ENCODE assay signal across 18 mouse cellular contexts in the genomic region with DNA sequence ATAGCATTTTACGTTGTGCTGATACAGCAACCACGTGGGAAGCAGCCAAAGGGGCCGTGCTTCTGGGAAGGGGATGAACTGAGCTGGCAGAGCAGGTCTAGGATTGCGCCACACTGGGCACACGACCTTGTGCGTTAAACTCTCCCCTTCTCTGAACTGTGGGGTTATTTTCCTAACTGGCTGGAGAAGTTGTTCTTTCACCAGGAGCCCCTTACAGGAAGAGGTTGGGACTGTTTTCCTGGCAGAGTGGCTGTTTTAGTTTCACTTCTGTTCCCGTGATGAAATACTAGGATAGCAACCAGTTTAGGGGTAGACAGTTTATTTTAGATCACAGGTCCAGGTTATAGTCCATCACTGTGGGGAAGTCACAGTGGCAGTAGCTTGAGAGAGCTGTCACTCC. TPM values are rescaled to one million over a fixed set of nuclear protein-coding genes. Genes with fewer than 3 reads are reported as not detected.
A peak's percentile ranks its signal among the peaks of the same experiment; 100 is the strongest.
DNase-seq lines count a peak whose midpoint lies in the region; ATAC-seq and TF ChIP-seq lines count a peak whose summit lies in the region.
"Had no signal": no experiment of that assay in that cellular context is flagged by ENCODE, and none has a peak within 500 bp of the region (broad histone marks: within the 10 kb centered on the region; RNA-seq: fewer than 3 reads in every experiment).

No protein-coding gene starts in this region.

- peaks cover 15% of the 10 kb centered on the region for H3K27me3 ChIP-seq in G1E (ENCODE audit: insufficient read depth, low read length)
- H3K27me3 ChIP-seq: embryonic facial prominence, embryonic 13.5 days; forebrain, embryonic 12.5 days; heart, embryonic 13.5 days; hindbrain, embryonic 13.5 days had no signal

- ATAC-seq in G1E (ENCODE audit: extremely low read depth, insufficient number of reproducible peaks, low FRiP score, poor library complexity, severe bottlenecking) = no peak

- peak overlapping the region; percentile 46; the same call in 1 of the 2 replicates for H3K4me3 ChIP-seq in G1E (ENCODE audit: low read depth, low read length)
- H3K4me3 ChIP-seq in bone marrow, adult 2 months (replicated peaks; ENCODE audit: control insufficient read depth, low read depth, low read length) = no peak overlapping the region
- H3K4me3 ChIP-seq: embryonic facial prominence, embryonic 13.5 days; forebrain, embryonic 12.5 days; heart, embryonic 13.5 days; hindbrain, embryonic 13.5 days; left cerebral cortex, adult 2 months; limb, embryonic 15.5 days had no signal

- no peaks in the 10 kb centered on the region for H3K36me3 ChIP-seq in G1E (replicated peaks)
- H3K36me3 ChIP-seq: embryonic facial prominence, embryonic 13.5 days; forebrain, embryonic 12.5 days; heart, embryonic 13.5 days; hindbrain, embryonic 13.5 days; limb, embryonic 15.5 days had no signal

- no peak for TF ChIP-seq CTCF in G1E (IDR thresholded peaks at IDR 0.05; ENCODE audit: low read depth, low read length)
- no peak for TF ChIP-seq CTCF in bone marrow, adult 2 months (IDR thresholded peaks at IDR 0.05; ENCODE audit: control insufficient read depth, insufficient read depth, low read length)

- 19% methylated on average over 7 of the region's 7 CpGs for WGBS in bone marrow, adult 2 months

- TF ChIP-seq POLR2A in bone marrow, adult 2 months (IDR thresholded peaks at IDR 0.05; ENCODE audit: borderline replicate concordance, control insufficient read depth, low read depth, low read length) = no peak

- H3K27ac ChIP-seq in bone marrow, adult 2 months (ENCODE audit: control insufficient read depth, insufficient read depth, low read depth, low read length, poor library complexity) = peak overlapping the region; percentile 3; the same call in 1 of the 2 replicates
- H3K27ac ChIP-seq: embryonic facial prominence, embryonic 13.5 days; forebrain, embryonic 12.5 days; heart, embryonic 13.5 days; hindbrain, embryonic 13.5 days; left cerebral cortex, adult 2 months; limb, embryonic 15.5 days had no signal

- H3K4me1 ChIP-seq in G1E (ENCODE audit: insufficient read depth, low read depth, low read length) = peaks cover 4% of the 10 kb centered on the region; the same call in 1 of the 2 replicates
- peaks cover 7% of the 10 kb centered on the region; the same call in 1 of the 2 replicates for H3K4me1 ChIP-seq in bone marrow, adult 2 months (ENCODE audit: control insufficient read depth, insufficient read depth, low read length)
- H3K4me1 ChIP-seq: embryonic facial prominence, embryonic 13.5 days; forebrain, embryonic 12.5 days; hindbrain, embryonic 13.5 days; limb, embryonic 15.5 days had no signal

- H3K9me3 ChIP-seq in G1E (replicated peaks) = no peaks in the 10 kb centered on the region
- H3K9me3 ChIP-seq: embryonic facial prominence, embryonic 13.5 days; forebrain, embryonic 12.5 days; heart, embryonic 13.5 days; hindbrain, embryonic 13.5 days; limb, embryonic 15.5 days had no signal

- intact Hi-C loops in heart, postnatal 10 days (cut with DNase I) = no loop called here

- peak; percentile 14 for DNase-seq in kidney, adult 18-20 months
- DNase-seq in kidney, postnatal 10 days = no peak
- DNase-seq in G1E (ENCODE audit: low spot score) = no peak
- peak; percentile 22 for DNase-seq in lung, postnatal 10 days
- no peak for DNase-seq in heart, adult 9 months (ENCODE audit: low spot score in 2 of 2)
- DNase-seq in right cerebral cortex, postnatal 36 days (ENCODE audit: low spot score in 2 of 2) = no peak
- no peak for DNase-seq in heart, postnatal 10 days
- DNase-seq: B cell, adult 2 months; cerebellum, postnatal 36 days; gastrocnemius, postnatal 10 days; spleen, adult 18-20 months had no signal

RNA-seq across cellular contexts. Expression of gene Tubgcp3, which starts 39.6 kb away (rescaled TPM):
- total RNA-seq in G1E (2014; fragmentation: Nextera tagmentation) (61.4 and 67.3 TPM in 2 replicates), G1E (2017) (61.0 and 62.0 TPM in 2 replicates)
- polyA plus RNA-seq in G1E (2012) = 21.3 and 30.0 TPM in 2 replicates
- polyA plus RNA-seq in bone marrow, adult 2 months (2011; ENCODE audit: insufficient read depth, insufficient read length, low replicate concordance, missing spikeins) = 45.6 and 65.8 TPM in 2 replicates
- 10 to 100 TPM; 19.3 to 19.7 TPM for total RNA-seq in heart, postnatal 10 days (2021)

RNA-seq across cellular contexts. Expression of gene Atp11a, which starts 45.2 kb away (rescaled TPM):
- not detected in 2 replicates for total RNA-seq in G1E (2014; fragmentation: Nextera tagmentation)
- under 0.01 and 0.27 TPM in 2 replicates for total RNA-seq in G1E (2017)
- not detected in 2 replicates for polyA plus RNA-seq in G1E (2012)
- 5.2 and 28.4 TPM in 2 replicates for polyA plus RNA-seq in bone marrow, adult 2 months (2011; ENCODE audit: insufficient read depth, insufficient read length, low replicate concordance, missing spikeins)
- total RNA-seq in heart, postnatal 10 days (2021) = 10 to 100 TPM; 87.1 to 88.6 TPM

Comparison
In these comparisons a context has a peak if more than half of its experiments do, and no peak if none do; other contexts are left out.
1. DNase-seq: peak in kidney, adult 18-20 months (single experiment) and lung, postnatal 10 days (single experiment); none in kidney, postnatal 10 days (single experiment), G1E (single experiment), heart, adult 9 months (0 of 2), right cerebral cortex, postnatal 36 days (0 of 2) and heart, postnatal 10 days (0 of 2).
2. RNA of gene Atp11a, which starts 45.2 kb away (total RNA-seq): 87.1 to 88.6 TPM in heart, postnatal 10 days; under 0.01 to 0.27 TPM in G1E; every median in the first group is over 10 times any median in the second.